Mouse (Mus musculus) lung, postnatal 14 days (tissue): ENCODE results near the gene Rfng.
"Not testable (repeated sequence)": the region's sequence is repeated elsewhere in the genome, so short reads cannot be mapped to it uniquely, and the experiment has no call there.

Source experiments
- DNase-seq: peaks from one replicate; pipeline ENCODE4 v3.0.0; 2021

The Rfng gene

DNA sequence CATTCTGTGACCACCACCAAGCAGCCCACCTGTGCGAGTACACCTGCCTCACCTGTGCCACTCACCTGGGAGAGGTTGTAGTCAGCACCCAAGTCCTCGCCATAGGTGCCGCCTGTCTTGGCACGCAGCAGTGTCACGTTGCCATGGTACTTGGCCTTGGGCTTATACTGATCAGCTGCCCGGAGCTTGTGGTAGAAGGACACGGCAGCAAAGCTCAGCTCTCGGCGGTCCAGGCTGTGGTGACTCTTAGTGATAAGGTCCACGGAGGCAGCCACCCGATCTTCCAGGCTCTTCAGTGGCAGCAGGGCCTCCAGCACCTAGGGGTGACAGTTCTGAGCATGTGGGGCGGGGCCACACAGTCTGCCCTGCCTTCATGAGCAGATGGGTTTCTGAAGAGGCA lies 24.0 kb upstream of the Rfng start:
- DNase-seq: no peak

DNA sequence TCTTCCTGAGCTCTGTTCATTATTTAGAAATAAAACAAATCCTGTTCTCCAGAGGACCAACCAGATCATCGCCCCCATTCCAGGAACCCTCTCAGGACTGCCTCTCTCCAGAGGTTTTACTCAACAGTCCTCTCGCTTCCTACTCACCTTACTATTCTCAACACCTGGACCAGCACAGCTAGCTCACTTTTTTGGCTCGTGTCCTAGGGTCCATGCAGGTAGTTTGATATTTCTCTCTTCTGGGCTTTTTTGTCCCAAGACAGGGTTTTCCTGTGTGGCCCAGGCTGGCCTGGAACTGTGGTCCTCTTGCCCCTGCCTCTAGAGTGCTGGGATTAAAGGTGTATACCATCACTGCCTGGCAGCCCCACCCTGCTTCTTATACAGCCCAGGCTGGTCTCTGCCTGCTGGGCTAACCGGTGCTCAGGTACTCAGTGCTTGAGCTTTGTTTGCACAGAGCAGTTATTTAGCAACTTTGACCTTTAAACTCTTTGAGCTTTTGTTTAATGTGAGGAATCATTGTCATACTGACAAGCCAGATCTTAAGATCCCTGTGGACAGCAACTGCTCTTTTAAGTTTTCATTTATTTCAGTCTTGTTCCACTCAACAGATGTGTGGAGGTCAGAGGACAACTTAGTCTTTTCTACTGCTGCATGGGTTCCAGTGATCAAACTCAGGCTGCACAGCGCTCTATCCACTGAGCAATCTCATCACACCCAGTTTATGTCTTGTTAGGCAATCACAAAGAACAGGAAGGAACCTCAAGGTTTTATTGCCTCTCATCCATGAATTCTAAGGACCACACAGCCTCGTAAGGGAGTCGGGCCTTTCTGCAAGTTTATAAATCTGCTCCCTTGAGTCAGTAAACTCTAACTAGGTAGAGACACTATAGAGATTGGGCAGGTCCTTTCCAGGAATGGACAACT lies 21.6 kb upstream of the Rfng start:
- no peak for DNase-seq

- no peak for DNase-seq
These were observed 20.8 kb upstream of the Rfng start for GRCm38 (mm10) chr11:120804769-120805168.

DNA sequence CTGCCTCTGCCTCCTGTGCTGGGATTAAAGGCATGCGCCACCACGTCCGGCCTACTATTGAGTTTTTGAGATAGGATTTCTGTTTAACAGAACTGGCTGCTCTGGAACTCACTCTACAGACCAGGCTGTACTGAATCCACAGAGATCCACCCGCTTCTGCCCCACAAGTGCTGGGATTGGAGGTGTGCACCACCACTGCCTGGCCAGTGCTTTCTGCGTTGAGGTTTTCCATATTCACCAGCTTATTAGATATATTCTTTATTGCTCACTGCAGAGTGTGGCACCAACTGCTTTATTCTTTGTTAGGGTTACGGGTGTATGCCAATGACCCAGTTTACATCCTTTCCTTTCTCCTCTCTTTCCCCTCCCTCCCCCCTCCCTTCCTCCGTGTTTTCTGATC lies 20.3 kb upstream of the Rfng start:
- DNase-seq: no peak

DNA sequence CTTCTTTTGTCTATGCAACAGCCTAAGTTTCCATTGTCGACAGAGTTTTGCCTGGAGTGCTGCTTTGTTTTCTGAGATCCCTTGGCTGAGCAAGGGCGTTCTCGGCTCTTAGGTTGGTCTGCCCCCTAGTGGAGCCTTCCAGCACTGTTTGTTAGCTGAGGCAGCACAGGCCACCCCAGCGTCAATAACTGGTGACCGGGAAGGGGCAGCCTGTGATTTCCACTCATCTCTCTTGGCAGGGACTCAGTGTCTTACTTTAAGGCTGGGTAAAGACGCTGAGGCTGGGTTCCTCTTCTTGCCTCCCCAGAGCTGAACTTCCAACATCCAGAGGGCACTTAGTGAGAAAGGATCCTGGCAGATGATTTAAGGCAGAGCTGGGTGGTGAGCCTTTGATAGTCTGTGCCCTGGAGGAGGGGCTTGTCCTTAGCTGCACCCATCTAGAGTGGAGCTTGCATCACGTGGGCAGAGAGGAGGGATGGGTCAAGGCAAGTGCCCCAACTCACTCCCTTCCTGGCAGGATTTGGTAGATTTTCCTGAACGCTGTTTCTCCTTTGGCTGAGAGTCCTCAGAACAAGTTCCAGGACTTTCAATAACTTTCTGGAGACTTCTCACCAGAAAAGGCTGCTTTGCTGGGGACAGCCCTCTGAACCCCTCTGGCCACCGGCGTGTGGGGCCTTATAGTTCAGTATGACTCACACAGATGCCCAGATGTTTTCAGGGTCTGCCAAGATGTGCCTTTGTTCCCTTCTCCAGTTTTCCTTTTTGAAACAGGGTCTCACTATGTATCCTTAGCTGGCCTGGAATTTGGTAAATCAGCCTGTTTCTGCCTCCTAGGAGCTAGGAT lies 16.3 kb upstream of the Rfng start:
- DNase-seq: peak; percentile 94

DNA sequence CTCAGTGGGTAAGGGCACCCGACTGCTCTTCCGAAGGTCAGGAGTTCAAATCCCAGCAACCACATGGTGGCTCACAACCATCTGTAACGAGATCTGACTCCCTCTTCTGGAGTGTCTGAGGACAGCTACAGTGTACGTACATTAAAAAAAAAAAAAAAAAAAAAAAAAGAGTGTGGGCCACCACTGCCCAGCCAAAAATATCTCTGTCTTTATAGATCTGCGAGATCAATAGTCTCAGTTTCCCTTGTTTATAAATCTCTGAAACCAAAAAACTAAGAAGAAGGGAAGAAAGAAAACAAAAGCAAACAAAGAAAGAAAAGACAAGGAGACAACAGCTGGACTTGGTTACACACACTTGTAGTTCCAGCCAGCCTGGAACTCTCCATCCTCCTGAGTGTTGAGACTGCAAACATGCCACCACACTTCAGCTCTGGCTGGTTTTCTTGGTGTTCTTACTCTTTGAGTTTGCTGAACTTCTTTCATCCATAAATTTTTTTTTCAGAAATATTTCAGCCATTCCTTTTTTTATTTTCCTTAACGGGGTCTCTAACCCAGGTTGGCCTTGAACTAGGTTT lies 15.4 kb upstream of the Rfng start:
- DNase-seq: peak; percentile 43

DNA sequence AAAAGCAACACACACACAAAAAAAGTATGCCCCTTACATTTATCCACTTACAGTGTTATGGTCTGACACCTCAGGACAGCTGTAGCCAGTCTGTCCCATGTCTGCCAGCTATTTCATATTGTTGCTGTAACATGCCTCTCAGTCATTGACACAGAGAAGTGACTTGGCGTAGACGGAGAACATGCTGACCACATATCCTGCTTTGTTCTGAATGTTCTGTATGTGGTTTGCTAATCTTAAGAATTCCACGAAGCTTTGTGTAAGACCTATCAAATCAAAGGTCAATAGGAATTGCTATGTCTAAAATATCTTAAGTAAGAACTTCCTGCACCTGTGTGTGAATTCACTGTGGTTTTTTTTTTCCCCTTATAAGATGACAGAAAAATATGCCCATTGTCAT lies 14.2 kb upstream of the Rfng start:
- DNase-seq: no peak

DNA sequence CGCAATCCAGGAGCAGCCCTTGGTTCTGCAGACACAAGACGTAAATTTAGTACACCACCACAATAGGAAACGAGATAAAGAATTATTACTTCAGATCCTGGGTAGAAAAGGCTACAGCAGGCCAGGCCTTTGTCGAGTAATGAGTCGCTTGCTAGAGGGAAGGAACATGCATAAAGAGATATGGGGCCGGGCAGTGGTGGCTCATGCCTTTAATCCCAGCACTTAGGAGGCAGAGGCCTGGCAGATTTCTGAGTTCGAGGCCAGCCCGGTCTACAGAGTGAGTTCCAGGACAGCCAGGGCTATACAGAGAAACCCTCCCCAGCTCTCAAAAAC lies 12.6 kb upstream of the Rfng start:
- DNase-seq: no peak

DNA sequence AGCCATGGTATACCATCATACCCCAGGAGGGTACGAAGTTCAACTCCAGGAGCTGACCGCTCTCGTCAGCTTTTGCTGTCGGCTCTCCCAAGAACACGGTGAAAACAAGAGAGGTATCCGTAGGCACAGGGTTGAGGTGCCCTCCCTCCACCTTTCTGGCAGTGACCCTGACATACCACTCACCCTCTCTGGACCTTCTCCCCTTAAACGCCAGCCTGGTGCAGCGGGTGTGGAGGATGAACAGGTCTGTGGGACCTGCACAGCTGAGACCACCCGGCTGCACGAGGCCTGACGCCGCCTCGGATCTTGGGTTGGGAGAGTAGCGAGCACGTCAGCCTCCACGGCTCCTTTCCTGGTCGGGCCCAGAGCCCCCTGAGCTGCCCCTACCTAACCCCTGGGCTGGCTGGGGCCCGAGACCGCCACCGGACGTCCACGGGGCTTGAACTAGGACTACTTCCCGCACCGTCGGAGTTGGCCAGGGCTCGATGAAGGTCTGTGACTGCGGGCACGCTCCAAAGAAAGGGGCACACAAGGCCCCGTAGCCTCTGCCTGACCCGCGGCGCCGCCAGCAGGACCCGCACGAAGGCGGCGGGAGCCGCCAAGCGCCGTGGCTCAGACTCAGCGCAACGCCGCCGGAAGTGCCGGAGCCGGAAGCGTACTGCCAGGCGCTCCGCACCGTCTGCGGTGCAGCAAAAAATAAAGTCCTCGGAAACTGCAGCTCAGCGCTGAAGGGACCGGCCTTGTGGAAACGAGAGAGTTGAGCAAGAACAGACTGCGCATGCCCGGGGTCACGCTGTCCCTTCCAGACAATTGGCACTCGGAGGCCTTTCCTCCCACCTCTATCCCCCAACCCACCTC lies 12.0 kb upstream of the Rfng start, which contains the start of gene Dus1l:
Gene Dus1l (minus strand): TSS at position 648 of the 858 bp plus-strand sequence.
- peak; percentile 98 for DNase-seq

DNA sequence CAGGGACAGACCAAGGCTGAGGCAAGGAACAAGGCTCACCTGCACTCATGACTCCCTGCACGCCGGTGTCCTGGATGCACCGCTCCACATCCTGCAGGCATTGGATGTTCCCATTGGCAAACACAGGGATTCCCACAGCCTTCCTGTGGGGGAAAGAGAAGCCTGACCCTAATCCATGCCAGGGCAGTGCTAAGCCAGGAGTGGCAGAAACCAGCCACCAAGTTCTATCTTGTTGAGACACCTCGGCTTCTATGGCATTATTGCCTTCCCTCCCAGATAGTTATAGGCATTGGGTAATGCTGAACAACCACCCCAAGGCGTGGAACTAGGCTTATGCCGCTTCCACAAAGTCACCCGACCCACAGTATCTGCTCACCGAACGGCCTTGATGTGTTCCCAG lies 8.6 kb upstream of the Rfng start:
- DNase-seq: no peak

DNA sequence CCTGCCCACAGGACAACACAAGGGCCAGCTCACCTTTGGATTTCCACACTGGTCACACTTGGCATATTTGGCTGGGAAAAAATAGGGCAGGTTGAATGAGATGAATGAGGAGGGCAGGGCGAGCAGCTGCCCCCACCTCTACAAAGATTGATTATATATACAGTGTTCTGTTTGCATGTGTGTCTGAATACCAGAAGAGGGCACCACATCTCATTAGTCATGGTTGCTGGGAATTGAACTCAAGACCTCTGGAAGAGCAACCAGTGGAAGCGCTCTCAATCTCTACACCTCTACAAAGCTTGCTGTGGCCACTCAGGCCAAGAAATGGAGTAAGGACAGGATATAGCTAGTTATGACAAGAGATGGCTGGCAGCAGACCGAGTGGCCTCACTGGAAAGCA lies 5.8 kb upstream of the Rfng start:
- no peak for DNase-seq

DNA sequence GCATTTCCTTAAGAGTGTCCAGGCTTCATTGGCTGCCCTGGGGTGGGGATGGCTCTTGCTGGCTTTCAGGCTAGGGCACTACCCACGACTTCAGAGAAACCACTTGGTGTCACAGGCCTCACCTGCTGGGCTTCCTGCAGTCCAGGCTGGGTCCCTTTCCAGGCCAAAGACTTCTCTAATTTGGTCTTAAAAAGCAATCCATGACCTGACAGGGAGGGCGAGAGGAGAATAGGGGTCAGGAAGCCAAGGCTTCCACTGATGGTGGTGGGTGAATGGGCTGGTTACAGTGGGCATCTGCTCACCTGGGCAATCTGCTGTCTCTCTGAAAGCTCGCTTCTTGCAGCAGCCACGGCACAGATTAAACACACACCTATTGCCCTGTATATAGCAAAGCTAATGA lies 5.3 kb upstream of the Rfng start:
- no peak for DNase-seq

- not testable (repeated sequence) for DNase-seq
These were observed 4.5 kb upstream of the Rfng start for GRCm38 (mm10) chr11:120788460-120788859.

- DNase-seq: no peak
These were observed 1.1 kb upstream of the Rfng start for GRCm38 (mm10) chr11:120785145-120785544.

GRCm38 (mm10) chr11:120783426-120784063 lies 462 bp downstream of the Rfng start:
- DNase-seq: no peak

DNA sequence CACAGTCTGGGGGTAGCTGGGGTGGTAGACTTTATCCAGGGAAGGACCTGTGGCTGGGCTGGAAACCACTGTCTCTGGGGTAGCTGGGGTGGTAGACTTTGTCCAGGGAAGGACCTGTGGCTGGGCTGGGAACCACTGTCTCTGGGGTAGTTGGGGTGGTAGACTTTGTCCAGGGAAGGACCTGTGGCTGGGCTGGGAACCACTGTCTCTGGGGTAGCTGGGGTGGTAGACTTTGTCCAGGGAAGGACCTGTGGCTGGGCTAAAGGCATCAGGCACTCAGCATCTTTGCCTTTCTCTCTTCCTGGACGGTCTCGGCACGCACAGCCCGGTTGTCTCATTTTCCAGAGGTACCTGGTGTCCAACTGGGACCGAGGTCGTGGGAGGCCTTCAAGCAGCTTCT lies 2.6 kb downstream of the Rfng start:
- not testable (repeated sequence) for DNase-seq

DNA sequence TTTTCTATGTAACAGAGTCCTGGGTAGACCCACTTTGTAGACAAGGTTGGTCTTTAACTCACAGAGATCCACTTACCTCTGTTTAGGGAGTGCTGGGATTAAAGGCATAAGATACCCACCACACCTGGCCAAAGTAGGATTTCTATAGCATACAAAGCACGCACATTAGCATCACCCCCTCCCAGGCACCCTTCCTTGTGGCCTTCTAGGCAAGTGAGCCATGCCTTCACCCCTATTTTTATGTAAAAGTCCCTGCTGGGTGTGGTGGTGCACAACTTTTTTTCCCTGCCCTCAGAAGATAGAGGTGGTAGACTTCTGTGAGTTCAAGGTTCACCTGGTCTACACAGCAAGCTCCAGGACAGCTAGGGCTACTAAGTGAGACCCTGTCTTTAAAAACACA lies 4.1 kb downstream of the Rfng start:
- no peak for DNase-seq

DNA sequence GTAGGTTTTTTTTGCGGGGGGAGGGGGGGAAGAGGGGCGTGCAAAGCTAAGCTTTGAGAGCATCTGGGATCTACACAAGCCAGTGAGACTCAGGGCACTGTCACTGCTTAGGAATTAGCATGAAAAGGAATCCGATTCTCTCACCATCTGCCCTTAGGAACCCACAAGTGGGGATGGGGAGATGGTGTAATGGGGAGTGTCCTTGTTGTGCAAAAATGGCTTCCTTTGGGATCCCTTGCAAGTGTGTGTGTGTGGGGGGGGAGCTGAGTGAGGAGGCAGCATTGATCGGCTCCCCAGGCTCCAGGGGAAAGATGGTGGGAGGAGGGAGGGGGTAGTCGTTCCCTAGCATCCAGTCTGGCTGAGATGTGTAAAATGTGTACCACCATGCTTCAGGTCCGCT lies 6.9 kb downstream of the Rfng start:
- DNase-seq: no peak

GRCm38 (mm10) chr11:120775774-120776469 lies 8.1 kb downstream of the Rfng start:
- DNase-seq: peak; percentile 99

- no peak for DNase-seq
These were observed 10.4 kb downstream of the Rfng start for GRCm38 (mm10) chr11:120773463-120774190.

- DNase-seq: no peak
These were observed 11.3 kb downstream of the Rfng start for GRCm38 (mm10) chr11:120772749-120773148.
